Mouse (Mus musculus) liver, embryonic 12.5 days (tissue): ENCODE measurements at regions not wholly inside any gene's neighbourhood (a gene's known extent, or its start where the extent isn't known, plus 50 kb on each side); places are given as distances from the start of the nearest gene placed in this dataset.

Source experiments
- ATAC-seq: fragments of 200-750 bp; cut with Nextera tagmentation; 2 replicates; pipeline ENCODE4 v1.8.0; 2017; ENCODE audit warnings: moderate number of reproducible peaks, mild to moderate bottlenecking, moderate library complexity
- H3K27ac ChIP-seq: fragments of 300-500 bp; sonication (generic); 2 replicates; pipeline ENCODE4 v1.5.1; 2016; ENCODE audit warnings: mild to moderate bottlenecking
- H3K27me3 ChIP-seq: fragments of 300-500 bp; sonication (generic); replicated peaks from 2 replicates; pipeline ENCODE4 v1.6.1; 2016; ENCODE audit warnings: mild to moderate bottlenecking, moderate library complexity
- H3K36me3 ChIP-seq: fragments of 300-500 bp; sonication (generic); 2 replicates; pipeline ENCODE4 v1.6.1; 2016; ENCODE audit warnings: mild to moderate bottlenecking, moderate library complexity
- H3K4me1 ChIP-seq: fragments of 300-500 bp; sonication (generic); 2 replicates; pipeline ENCODE4 v1.6.1; 2016
- H3K4me2 ChIP-seq: fragments of 300-500 bp; sonication (generic); 2 replicates; pipeline ENCODE4 v1.6.1; 2016; ENCODE audit warnings: mild to moderate bottlenecking, moderate library complexity
- H3K4me3 ChIP-seq: fragments of 300-500 bp; sonication (generic); 2 replicates; pipeline ENCODE4 v1.5.1; 2016; ENCODE audit warnings: mild to moderate bottlenecking, moderate library complexity
- H3K9ac ChIP-seq: fragments of 300-500 bp; sonication (generic); 2 replicates; pipeline ENCODE4 v1.6.1; 2016; ENCODE audit warnings: mild to moderate bottlenecking, moderate library complexity
- H3K9me3 ChIP-seq: fragments of 300-500 bp; sonication (generic); replicated peaks from 2 replicates; pipeline ENCODE4 v1.6.1; 2016; ENCODE audit warnings: mild to moderate bottlenecking, moderate library complexity
- WGBS: fragments of 180-500 bp; shearing (Covaris S2); methylation state at CpG from one replicate; pipeline ENCODE4 v1.1.7; 2016; ENCODE audit not compliant: insufficient replicate concordance; 5-methylcytosine and 5-hydroxymethylcytosine counted together

GRCm38 (mm10) chr8:88934708-88935107 lies 109.3 kb downstream of the Sall1 start:
- Histone ChIP-seq H3K27me3 (no peaks in the 10 kb centered on the region), H3K4me1 (no peaks in the 10 kb centered on the region), H3K27ac (no peak overlapping the region), H3K36me3 (no peaks in the 10 kb centered on the region), H3K4me3 (no peak overlapping the region), H3K4me2 (no peak overlapping the region), H3K9me3 (no peaks in the 10 kb centered on the region), H3K9ac (no peak overlapping the region)
- ATAC-seq = no peak
- WGBS = 73% methylated on average over 5 of the region's 5 CpGs

DNA sequence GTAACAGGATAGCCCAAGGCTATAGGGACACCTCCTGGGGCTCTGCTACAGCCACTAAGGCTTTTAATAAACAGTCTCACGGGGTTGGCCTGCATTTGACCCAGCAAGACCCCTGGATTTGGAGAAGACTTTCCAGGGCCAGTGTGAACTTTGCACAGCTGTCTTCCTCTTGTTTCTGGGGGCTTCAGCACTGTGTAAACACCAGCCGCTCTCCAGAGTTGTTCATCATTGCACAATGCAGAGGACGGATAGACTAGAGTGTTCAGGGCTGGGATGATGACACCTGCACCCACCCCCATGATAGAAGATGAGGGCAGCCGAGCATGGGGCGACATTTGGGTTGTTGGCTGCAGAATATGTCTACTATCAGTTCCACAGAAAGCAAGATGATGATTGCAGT lies 112.9 kb downstream of the Sall1 start:
- 57% methylated on average over 5 of the region's 5 CpGs for WGBS
- Histone ChIP-seq H3K4me3 (no peak overlapping the region), H3K4me2 (no peak overlapping the region), H3K27me3 (no peaks in the 10 kb centered on the region), H3K27ac (no peak overlapping the region), H3K36me3 (no peaks in the 10 kb centered on the region), H3K4me1 (no peaks in the 10 kb centered on the region), H3K9ac (no peak overlapping the region), H3K9me3 (no peaks in the 10 kb centered on the region)
- peak; percentile 42; the same call in 1 of the 2 replicates for ATAC-seq

- ATAC-seq = no peak
- Histone ChIP-seq H3K9ac (no peak overlapping the region), H3K4me1 (no peaks in the 10 kb centered on the region), H3K4me2 (no peak overlapping the region), H3K27me3 (no peaks in the 10 kb centered on the region), H3K4me3 (no peak overlapping the region), H3K9me3 (no peaks in the 10 kb centered on the region), H3K27ac (no peak overlapping the region), H3K36me3 (no peaks in the 10 kb centered on the region)
- WGBS = 37% methylated on average over 2 of the region's 2 CpGs
Measured at GRCm38 (mm10) chr8:88930370-88930769, 113.6 kb downstream of the Sall1 start.

GRCm38 (mm10) chr8:88928675-88929377 lies 115.1 kb downstream of the Sall1 start:
- H3K4me1 ChIP-seq = no peaks in the 10 kb centered on the region
- no peaks in the 10 kb centered on the region for H3K36me3 ChIP-seq
- WGBS = 64% methylated on average over 7 of the region's 7 CpGs
- no peaks in the 10 kb centered on the region for H3K27me3 ChIP-seq
- no peak for ATAC-seq
- no peak overlapping the region for H3K4me2 ChIP-seq
- no peaks in the 10 kb centered on the region for H3K9me3 ChIP-seq
- H3K27ac ChIP-seq = no peak overlapping the region
- no peak overlapping the region for H3K4me3 ChIP-seq
- H3K9ac ChIP-seq = no peak overlapping the region

DNA sequence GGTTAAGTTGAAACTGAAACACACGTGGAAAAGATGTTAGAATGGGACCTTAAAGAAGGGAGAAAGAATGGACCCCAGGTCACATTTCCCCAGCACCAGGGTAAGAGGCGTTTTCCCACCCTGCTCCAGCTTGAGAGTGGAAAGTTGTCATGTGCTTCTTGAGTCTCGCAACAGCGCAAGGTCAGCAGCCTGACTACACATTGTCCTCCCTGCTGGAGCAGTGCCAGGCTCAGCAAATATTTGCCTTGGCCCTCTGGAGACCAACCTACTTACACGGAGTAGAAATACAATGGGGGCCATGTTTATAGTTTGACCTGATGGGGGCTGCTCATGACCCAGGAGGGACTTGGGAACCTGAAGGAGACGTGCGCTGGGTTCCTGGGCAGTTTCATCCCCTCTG lies 121.1 kb downstream of the Sall1 start:
- WGBS = 64% methylated on average over 7 of the region's 7 CpGs
- H3K4me1 ChIP-seq = no peaks in the 10 kb centered on the region
- no peaks in the 10 kb centered on the region for H3K9me3 ChIP-seq
- ATAC-seq = no peak
- H3K9ac ChIP-seq = no peak overlapping the region
- H3K4me2 ChIP-seq = no peak overlapping the region
- H3K27ac ChIP-seq = no peak overlapping the region
- H3K36me3 ChIP-seq = no peaks in the 10 kb centered on the region
- no peaks in the 10 kb centered on the region for H3K27me3 ChIP-seq
- no peak overlapping the region for H3K4me3 ChIP-seq

DNA sequence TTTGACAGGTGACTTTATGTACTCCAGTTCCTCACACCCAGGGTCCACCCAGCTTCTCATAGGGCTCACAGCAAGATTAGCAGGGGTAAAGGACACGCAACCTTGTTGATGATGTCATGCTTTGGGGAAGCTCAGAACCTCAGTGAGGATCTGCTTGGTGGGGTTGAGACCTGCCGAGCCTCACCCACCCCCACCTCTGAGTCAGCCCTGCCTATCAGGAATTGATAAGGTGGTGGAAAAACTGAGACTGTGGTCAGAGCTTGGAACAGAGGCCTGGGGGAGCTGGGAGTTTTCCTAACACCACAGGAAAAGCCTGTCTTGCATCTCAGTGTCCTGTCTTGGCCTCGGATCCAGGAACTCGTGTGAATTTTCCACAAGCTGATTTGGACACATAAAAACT lies 122.0 kb downstream of the Sall1 start:
- Histone ChIP-seq H3K27me3 (no peaks in the 10 kb centered on the region), H3K4me2 (no peak overlapping the region), H3K4me1 (no peaks in the 10 kb centered on the region), H3K9me3 (no peaks in the 10 kb centered on the region), H3K9ac (no peak overlapping the region), H3K27ac (no peak overlapping the region), H3K4me3 (no peak overlapping the region), H3K36me3 (no peaks in the 10 kb centered on the region)
- no peak for ATAC-seq
- WGBS = 30% methylated on average over 4 of the region's 4 CpGs

DNA sequence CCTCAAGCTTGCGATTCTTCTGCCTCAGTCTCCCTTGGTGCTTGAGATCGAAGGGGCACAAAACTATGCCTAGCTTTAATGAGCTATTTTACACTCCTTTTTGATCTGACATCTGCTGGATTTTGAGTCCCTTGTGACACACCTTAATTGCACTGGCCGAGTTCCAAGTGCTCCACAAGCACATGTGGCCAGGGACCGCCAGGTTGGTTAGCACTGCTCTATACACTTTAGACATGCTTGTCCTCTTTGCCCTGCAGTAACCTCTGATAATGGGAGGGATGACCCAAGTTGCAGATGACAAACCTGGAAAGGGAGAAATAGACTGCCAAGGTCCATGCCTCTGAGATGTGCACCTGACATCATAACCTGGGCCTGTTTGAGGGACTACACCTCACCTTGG lies 124.7 kb downstream of the Sall1 start:
- H3K27ac ChIP-seq = no peak overlapping the region
- H3K4me3 ChIP-seq = no peak overlapping the region
- no peaks in the 10 kb centered on the region for H3K9me3 ChIP-seq
- no peaks in the 10 kb centered on the region for H3K27me3 ChIP-seq
- no peak overlapping the region for H3K4me2 ChIP-seq
- H3K36me3 ChIP-seq = no peaks in the 10 kb centered on the region
- H3K9ac ChIP-seq = no peak overlapping the region
- 76% methylated on average over 4 of the region's 4 CpGs for WGBS
- no peak for ATAC-seq
- H3K4me1 ChIP-seq = no peaks in the 10 kb centered on the region

DNA sequence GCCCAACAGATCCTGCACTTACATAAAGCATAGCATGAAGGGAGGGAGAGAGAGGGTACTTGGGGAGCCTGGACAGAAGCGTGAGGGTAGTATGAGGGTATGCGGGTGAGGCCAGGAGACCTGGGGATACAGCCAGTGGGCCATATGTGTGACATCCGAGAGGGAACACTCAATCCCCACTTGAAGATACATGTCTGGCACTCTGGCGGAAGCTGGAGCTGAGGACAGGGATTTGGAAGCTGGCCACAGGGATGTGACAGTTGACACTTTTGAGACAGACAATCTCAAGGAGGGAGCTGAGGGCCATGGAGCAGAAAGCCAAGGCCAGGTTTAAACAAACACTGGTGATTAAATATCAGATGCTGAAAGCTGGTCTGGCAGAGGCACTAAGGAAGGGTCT lies 127.9 kb downstream of the Sall1 start:
- no peak for ATAC-seq
- Histone ChIP-seq H3K9me3 (no peaks in the 10 kb centered on the region), H3K36me3 (no peaks in the 10 kb centered on the region), H3K27me3 (no peaks in the 10 kb centered on the region), H3K27ac (no peak overlapping the region), H3K4me2 (no peak overlapping the region), H3K9ac (no peak overlapping the region), H3K4me1 (no peaks in the 10 kb centered on the region), H3K4me3 (no peak overlapping the region)
- WGBS = 60% methylated on average over 4 of the region's 4 CpGs

GRCm38 (mm10) chr8:88914657-88915056 lies 129.3 kb downstream of the Sall1 start:
- 55% methylated on average over 6 of the region's 6 CpGs for WGBS
- Histone ChIP-seq H3K36me3 (no peaks in the 10 kb centered on the region), H3K9ac (no peak overlapping the region), H3K27me3 (no peaks in the 10 kb centered on the region), H3K27ac (no peak overlapping the region), H3K4me1 (no peaks in the 10 kb centered on the region), H3K4me2 (no peak overlapping the region), H3K4me3 (no peak overlapping the region), H3K9me3 (no peaks in the 10 kb centered on the region)
- no peak for ATAC-seq

DNA sequence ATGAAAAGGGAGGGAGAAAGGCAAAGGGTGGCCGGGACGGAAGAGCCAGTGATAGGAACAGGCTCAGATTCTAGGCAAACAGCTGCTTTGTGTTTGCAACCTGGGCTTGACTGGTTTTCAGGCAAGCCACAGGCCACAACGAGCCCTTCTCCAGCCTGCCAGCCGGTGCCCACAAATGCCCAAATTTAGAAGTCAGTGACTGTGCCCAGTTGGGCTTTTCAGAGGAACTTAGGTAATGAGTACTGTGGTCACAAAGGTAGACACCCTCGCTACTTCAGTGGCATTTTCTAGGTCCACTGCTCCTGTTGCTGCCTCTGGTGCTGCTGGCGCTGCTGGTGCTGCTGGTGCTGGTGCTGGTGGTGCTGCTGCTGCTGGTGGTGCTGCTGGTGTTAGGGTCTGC lies 129.8 kb downstream of the Sall1 start:
- no peak for ATAC-seq

GRCm38 (mm10) chr8:88906244-88906643 lies 137.7 kb downstream of the Sall1 start:
- no peak overlapping the region for H3K9ac ChIP-seq
- no peaks in the 10 kb centered on the region for H3K4me1 ChIP-seq
- H3K4me3 ChIP-seq = no peak overlapping the region
- H3K4me2 ChIP-seq = no peak overlapping the region
- ATAC-seq = no peak
- no peak overlapping the region for H3K27ac ChIP-seq
- no peaks in the 10 kb centered on the region for H3K9me3 ChIP-seq
- no peaks in the 10 kb centered on the region for H3K36me3 ChIP-seq
- H3K27me3 ChIP-seq = no peaks in the 10 kb centered on the region
- WGBS = 62% methylated on average over 6 of the region's 6 CpGs

More for the DNA sequence above, 129.8 kb downstream of the Sall1 start:
- Histone ChIP-seq H3K9ac (no peak overlapping the region), H3K4me1 (no peaks in the 10 kb centered on the region), H3K36me3 (no peaks in the 10 kb centered on the region), H3K27me3 (no peaks in the 10 kb centered on the region), H3K4me3 (no peak overlapping the region), H3K4me2 (no peak overlapping the region), H3K9me3 (no peaks in the 10 kb centered on the region), H3K27ac (no peak overlapping the region)
- 57% methylated on average over 6 of the region's 6 CpGs for WGBS

DNA sequence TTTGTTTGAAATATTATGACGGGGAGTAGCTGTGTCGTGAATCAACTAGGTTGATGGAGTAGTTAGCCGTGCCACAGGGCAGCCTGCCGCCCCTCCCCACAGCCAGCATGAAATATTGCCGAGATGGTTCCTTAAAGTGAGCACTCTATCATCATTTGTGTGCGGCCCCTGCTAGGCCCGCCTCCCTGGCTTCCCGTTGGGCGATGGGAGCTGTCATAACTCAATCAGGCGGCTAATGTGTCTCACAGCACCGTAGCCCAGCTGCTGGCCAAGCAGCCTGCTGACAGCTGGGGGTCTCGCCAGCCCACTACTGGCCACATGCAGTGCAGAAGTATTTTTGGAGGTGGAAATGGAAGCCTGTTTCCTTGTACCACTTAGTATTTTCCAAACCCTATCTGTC lies 140.9 kb downstream of the Sall1 start:
- Histone ChIP-seq H3K4me2 (no peak overlapping the region), H3K9me3 (no peaks in the 10 kb centered on the region), H3K4me3 (no peak overlapping the region), H3K36me3 (no peaks in the 10 kb centered on the region), H3K27ac (no peak overlapping the region), H3K27me3 (no peaks in the 10 kb centered on the region), H3K4me1 (no peaks in the 10 kb centered on the region), H3K9ac (no peak overlapping the region)
- 59% methylated on average over 12 of the region's 12 CpGs for WGBS
- no peak for ATAC-seq

DNA sequence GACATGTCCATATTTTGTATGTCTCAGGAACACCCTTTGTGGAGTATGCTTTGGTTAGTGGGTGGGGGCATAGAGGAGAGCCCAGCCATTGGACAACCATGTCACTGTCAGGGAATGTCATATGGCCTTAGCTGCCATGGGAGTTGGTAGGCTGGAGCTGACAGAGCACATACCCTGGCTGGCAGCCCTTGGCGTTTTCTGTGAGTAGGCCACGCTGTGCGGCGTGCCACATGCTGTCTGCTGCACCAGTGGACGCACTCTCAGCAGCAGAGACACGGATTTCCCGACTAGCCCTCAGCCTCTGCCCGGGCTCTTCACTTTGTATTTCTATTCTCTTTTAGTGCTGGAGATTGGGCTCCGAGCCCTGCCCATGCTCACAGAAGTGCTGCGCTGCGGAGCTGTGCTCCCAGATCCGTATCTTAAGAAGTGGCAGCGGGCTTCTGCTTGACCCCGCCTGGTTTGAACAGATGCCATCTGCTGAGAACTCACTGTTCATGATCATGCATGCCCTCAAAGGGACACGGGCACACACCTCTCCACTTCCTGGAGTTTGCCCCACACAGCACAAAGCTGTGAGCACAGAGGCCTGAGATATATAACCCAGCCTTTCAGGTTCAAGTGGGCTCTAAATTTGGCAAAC lies 160.1 kb downstream of the Sall1 start:
- no peaks in the 10 kb centered on the region for H3K9me3 ChIP-seq
- no peak overlapping the region for H3K9ac ChIP-seq
- no peak overlapping the region for H3K27ac ChIP-seq
- H3K27me3 ChIP-seq = no peaks in the 10 kb centered on the region
- H3K4me1 ChIP-seq = no peaks in the 10 kb centered on the region
- H3K4me2 ChIP-seq = no peak overlapping the region
- ATAC-seq = no peak
- H3K4me3 ChIP-seq = no peak overlapping the region
- H3K36me3 ChIP-seq = no peaks in the 10 kb centered on the region
- WGBS = 80% methylated on average over 15 of the region's 15 CpGs
